Mouse (Mus musculus): ENCODE measurements around the gene Clcn5.

Gene Clcn5

DNA sequence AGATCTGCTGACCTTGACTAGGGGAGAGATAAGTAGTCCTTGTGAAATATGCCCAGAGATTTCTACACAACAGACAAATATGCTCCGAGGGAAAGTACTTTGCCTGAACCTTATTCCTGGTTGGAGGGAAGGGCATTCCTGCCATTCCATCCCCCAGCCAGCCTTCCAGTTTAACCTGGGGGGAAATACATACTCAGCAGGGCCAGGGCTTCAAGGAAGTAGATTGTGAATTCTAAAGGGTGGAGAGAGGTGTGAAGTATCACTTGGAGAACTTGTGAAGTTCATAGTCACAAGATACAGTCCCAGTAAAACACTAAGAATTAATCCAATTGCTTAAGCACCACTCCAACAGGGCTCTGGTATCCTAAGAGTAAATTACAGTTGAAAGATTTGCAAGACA lies 121.3 kb downstream of the Clcn5 start:
- DNase-seq (ENCODE audit: extremely low spot score, low read depth, low spot score) = no peak

- DNase-seq (ENCODE audit: extremely low spot score, low read depth, low spot score) = no peak
These were observed 128.3 kb downstream of the Clcn5 start for GRCm38 (mm10) chrX:7190816-7191215.

DNA sequence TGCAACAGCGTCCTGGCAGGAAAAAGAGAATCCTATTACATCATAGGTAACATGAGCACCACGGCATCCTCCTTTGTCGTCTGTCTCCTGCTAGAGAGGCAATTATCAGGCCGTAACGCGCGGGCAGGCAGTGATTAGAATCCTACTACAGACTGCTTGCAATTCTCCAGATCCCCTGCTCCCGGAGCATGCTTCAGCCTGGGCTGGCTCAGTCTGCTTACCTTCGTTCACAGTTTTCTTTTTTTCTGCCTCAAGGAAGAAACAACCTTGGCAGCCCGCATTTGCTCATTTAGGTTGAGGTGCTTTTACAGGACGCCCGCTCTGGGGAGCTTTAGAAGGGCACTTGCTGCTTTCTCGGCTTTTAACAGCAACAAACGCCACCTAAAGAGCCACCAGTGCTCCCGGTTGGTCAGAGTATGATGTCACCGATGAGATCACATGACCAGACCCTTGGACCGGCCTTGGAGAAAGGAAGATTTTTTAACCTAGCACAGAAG lies 130.8 kb downstream of the Clcn5 start:
- DNase-seq (ENCODE audit: extremely low spot score, low read depth, low spot score) = peak; percentile 30

DNA sequence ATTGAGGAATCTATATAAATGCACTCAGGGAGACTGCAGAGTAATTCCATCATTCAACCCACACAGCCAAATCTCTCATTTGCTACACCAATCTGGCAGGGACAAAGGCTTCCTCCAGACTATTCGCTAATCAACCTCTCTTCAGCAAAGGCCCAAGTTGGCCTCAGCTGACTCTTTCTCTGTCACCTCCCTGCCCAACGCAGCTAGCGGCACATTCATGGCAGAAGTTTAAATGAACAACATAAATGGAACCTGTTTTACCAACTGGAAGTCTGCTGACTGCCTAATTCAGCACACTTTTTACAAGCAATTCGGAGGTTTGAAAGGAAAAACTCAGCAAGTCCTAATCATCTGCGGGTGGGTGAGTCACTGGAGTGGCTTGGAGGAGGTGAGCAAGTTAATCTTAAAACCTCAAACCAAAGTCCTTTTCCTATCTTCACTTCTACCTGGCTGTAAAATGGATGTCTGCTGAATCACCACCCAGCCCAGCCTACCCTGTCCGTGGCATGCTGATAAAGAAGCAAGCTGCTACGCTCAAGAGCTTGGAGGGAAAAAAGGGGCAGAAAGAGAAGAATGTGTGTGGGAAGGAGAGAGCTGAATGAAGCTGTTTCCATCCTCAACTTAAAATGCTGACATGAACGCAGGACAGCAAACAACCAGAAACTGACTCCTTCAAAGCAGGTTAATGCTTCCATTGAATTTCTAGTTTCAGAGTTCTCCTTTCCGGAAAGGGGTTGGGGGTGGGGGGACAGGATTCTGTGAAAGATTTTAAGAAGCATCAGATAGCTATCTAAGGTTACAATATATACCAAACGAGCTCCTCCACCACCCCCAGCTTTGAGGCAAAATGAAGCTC lies 131.5 kb downstream of the Clcn5 start:
- no peak for DNase-seq (ENCODE audit: extremely low spot score, low read depth, low spot score)

GRCm38 (mm10) chrX:7170156-7170555 lies 149.0 kb downstream of the Clcn5 start:
- DNase-seq (ENCODE audit: extremely low spot score, low read depth, low spot score) = no peak

GRCm38 (mm10) chrX:7168799-7169198 lies 150.4 kb downstream of the Clcn5 start:
- DNase-seq (ENCODE audit: extremely low spot score, low read depth, low spot score) = no peak

DNA sequence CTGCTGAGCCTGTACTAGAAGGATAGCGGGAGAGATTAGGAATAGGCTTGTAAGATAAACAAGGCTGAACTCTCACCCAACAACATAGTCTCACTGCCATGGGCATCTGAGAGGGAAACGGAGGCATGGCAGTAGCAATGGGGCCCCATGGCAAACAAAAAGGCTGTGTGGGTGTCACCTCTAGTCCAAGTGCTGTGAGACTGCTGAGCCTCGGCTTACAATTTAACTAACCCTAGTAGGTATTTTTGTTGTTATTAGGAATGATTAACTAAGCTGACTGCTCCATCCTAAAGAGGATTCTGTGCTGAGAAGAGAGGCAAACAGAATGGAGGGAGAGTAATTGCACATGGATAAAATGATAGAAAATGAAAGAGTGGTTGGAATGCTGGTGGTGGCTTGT lies 161.2 kb downstream of the Clcn5 start:
- no peak for DNase-seq (ENCODE audit: extremely low spot score, low read depth, low spot score)

DNA sequence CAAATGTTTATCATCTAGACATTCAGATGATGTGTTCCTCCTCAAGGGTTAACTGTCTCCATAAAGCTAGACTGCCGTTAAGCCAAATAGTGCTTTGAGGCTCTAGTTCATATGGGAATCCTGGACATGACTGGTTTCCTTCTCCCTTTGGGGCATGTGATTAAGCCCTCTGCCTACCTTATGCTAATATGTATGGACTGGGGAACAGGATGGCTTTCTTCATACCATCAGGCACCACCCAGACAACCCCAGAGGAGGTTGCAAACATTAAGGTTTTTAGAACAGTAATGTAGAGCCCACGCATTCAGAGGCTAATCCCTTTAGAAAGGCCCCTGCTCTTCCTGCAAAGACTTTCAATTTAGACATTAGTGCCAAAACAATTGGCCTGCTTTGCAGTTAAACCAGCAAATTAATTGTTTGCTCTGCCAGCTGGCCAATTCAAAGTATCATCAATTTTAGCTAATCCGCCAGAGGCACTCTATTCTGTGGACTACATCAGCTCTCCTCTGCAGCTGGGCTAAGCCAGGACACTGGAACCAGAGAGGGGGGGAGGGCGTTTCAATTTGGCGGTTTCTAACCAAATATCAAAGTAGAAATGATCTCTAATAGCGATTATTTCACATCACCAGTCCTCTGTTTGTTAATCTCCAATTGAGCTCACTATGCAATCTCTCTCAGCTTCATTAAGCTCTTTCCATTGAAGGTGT lies 163.0 kb downstream of the Clcn5 start:
- no peak for DNase-seq (ENCODE audit: extremely low spot score, low read depth, low spot score)

DNA sequence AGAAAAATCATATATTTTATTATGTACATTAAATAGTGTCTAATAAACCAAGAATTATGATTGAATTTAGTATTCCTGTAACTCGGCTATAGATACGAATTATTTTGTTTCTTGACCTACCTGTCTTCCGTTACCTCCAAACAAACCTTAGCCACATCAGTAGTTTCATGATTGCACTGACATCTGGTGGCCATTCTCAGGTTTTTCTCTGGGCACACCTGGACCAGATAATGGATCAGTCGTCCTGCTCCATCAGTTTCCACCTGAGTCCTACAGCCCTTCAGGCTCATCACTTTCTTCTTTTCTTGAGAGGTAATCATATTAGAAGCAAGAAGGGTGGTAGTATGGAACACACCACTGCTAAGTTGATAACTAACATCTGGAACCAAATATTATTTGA lies 169.0 kb downstream of the Clcn5 start:
- DNase-seq (ENCODE audit: extremely low spot score, low read depth, low spot score) = no peak

DNA sequence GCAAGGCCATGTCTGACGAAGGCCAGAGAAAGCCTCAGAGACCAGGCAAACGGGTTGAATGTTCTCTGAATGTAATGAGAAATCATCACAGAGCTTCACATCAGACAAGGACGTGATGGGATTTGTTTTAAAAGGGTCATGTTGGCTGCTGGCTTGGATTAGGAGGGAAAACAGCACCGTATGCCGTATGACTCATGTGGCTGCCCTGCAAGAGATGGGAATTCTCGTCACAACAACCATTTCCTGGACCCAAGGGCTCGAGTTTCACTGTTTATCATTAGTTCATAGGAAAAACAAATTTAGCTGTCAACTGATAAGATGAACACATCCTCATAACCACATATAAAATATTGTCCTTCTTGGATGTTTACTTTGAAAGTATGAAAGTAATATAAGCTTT lies 173.0 kb downstream of the Clcn5 start:
- DNase-seq (ENCODE audit: extremely low spot score, low read depth, low spot score) = no peak

DNA sequence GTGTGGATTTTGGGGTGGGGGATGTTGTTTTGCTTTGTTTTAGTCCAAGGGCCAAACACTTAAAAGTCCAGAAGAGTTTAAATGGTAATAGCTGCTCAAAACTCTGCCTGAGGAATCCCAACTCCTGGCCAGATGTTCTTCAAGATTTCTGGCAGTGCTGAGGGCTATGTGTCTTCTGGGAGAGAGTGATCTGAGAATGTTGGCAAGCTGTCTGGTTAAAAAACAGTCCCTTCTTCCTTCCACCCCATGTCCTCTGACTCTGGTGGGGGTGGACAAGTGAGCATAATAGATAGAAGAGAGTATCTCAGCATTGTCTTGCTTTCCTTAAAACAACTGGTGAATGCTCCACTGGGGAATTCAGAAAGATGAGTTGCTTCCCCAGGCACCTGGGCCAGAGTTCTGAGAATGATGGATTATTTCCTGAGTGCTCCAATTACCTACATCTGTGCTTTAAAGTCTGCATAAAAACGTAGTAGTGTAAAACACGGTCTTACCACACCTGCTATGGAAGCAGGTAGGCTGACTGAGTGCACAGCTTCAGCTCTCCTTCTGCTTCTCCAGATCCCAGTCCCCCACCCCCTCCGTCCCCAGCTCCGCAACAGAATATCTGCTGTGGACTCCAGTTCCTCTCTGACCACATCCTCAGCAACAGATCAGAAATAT lies 197.4 kb downstream of the Clcn5 start:
- DNase-seq (ENCODE audit: extremely low spot score, low read depth, low spot score) = no peak

DNA sequence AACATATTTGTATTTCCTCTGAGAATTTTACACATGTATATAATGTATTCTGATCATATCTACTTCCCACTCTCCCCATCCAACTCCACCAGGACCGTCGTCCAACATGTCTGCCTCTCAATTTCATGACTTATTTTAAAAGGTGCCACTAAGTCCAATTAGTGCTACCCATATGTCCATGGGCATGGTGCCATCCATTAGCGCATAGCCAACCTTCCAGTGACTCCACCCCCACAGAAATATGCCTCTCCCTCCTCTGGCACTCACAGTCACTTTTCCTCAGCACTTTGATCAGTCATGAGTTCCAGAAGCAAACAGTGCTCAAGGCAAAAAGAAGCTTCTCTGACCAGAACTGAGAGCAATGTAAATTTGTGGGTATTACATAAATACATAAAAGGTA lies 204.3 kb downstream of the Clcn5 start:
- no peak for DNase-seq (ENCODE audit: extremely low spot score, low read depth, low spot score)
